Mouse (Mus musculus) CD4-positive naive resting alpha-beta T cell, adult 76 days (primary cell): Measurements from ENCODE around the gene Igdcc4. TPM values are rescaled to one million over a fixed set of nuclear protein-coding genes. Genes with fewer than 3 reads are reported as not detected.

Experiments
- total RNA-seq: library from RNA; stranded (reverse); gene quantifications from one replicate; pipeline ENCODE4 v1.2.4, GENCODE M21; 2023

Igdcc4 gene
- not detected for total RNA-seq

GRCm38 (mm10) chr9:65100991-65101685 lies at the start of gene Igdcc4:
Igdcc4 (plus strand) TSS chr9:65101486.

DNA sequence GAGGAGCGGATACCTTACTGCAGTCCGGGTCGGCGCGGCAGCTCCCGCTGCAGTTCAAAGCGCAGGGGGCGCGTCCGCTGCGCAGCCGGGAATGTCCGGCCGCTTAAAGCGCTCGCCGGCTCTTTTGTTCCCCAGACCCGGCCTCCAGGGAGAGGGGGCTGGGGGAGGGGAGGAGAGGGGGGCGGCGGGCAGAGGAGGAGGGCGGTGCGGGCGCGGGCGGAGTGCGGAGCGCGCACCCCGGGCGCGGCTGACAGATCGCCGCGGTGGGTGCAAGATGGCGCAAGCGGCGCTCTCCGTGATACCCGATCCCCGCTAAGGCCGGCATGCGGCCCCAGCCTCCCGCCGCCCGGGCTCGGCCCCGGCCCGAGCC lies 39.6 kb downstream of the Igdcc4 start, which contains the start of gene Igdcc3:
TSS of gene Igdcc3 (plus strand) at position 254 of the 370 bp plus-strand sequence.

Other genes starting within 250 kb of the Igdcc4 start
- not detected for gene Slc24a1, start 149.9 kb upstream of the Igdcc4 start, total RNA-seq
- gene Ints14, start 140.6 kb upstream of the Igdcc4 start, total RNA-seq = 33.9 TPM
- gene Hacd3, start 79.8 kb upstream of the Igdcc4 start, total RNA-seq = 40.7 TPM
- 68.2 TPM for gene Dpp8, start 69.1 kb upstream of the Igdcc4 start, total RNA-seq
- not detected for gene Igdcc3, start 39.7 kb downstream of the Igdcc4 start, total RNA-seq
- gene Parp16, start 93.9 kb downstream of the Igdcc4 start, total RNA-seq = 5.6 TPM
- gene Cilp, start 163.7 kb downstream of the Igdcc4 start, total RNA-seq = not detected
- gene Clpx, start 192.8 kb downstream of the Igdcc4 start, total RNA-seq = 21.3 TPM
- 16.7 TPM for gene Pdcd7, start 244.6 kb downstream of the Igdcc4 start, total RNA-seq